Mouse (Mus musculus) forebrain, postnatal 0 days (tissue): ENCODE measurements at regions not wholly inside any gene's neighbourhood (a gene's known extent, or its start where the extent isn't known, plus 50 kb on each side); places are given as distances from the start of the nearest gene placed in this dataset.
A peak's percentile ranks its signal among the peaks of the same experiment; 100 is the strongest.

Experiments used
- ATAC-seq: fragments of 200-750 bp; cut with Nextera tagmentation; 2 replicates; pipeline ENCODE4 v1.8.0; 2017; ENCODE audit warnings: mild to moderate bottlenecking, moderate library complexity
- DNase-seq: peaks from one replicate; pipeline ENCODE4 v3.0.0-alpha.2; 2015
- H3K27ac ChIP-seq: fragments of 300-500 bp; sonication (generic); 2 replicates; pipeline ENCODE4 v1.5.1; 2014; ENCODE audit warnings: low read depth, mild to moderate bottlenecking, antibody characterized with exemption, low read length, moderate library complexity, mixed read lengths
- H3K27me3 ChIP-seq: fragments of 300-500 bp; sonication (generic); 2 replicates; pipeline ENCODE4 v1.6.1; 2014; ENCODE audit warnings: mild to moderate bottlenecking, low read length, mixed read lengths; ENCODE audit not compliant: insufficient read depth
- H3K36me3 ChIP-seq: fragments of 300-500 bp; sonication (generic); 2 replicates; pipeline ENCODE4 v1.6.1; 2014; ENCODE audit warnings: mild to moderate bottlenecking, moderate library complexity; ENCODE audit not compliant: insufficient read depth
- H3K4me1 ChIP-seq: fragments of 300-500 bp; sonication (generic); 2 replicates; pipeline ENCODE4 v1.6.1; 2014; ENCODE audit warnings: antibody characterized with exemption; ENCODE audit not compliant: insufficient read depth
- H3K4me2 ChIP-seq: fragments of 300-500 bp; sonication (generic); 2 replicates; pipeline ENCODE4 v1.6.1; 2014; ENCODE audit warnings: low read depth, mild to moderate bottlenecking, moderate library complexity
- H3K4me3 ChIP-seq: fragments of 300-500 bp; sonication (generic); 2 replicates; pipeline ENCODE4 v1.5.1; 2014; ENCODE audit warnings: low read depth, low read length, mixed read lengths
- H3K9ac ChIP-seq: fragments of 300-500 bp; sonication (generic); 2 replicates; pipeline ENCODE4 v1.6.1; 2014; ENCODE audit warnings: mild to moderate bottlenecking
- H3K9me3 ChIP-seq: fragments of 300-500 bp; sonication (generic); 2 replicates; pipeline ENCODE4 v1.6.1; 2016; ENCODE audit warnings: low read length
- CTCF ChIP-seq: sonication (generic); IDR thresholded peaks from 2 replicates; pipeline ENCODE4 v1.5.1; 2016; ENCODE audit warnings: antibody characterized with exemption, control low read depth, low read depth
- WGBS: fragments of 180-500 bp; shearing (Covaris S2); extraction: QIAGEN DNeasy Blood & Tissue Kit; methylation state at CpG from one replicate; pipeline ENCODE4 v1.1.7; 2014; 5-methylcytosine and 5-hydroxymethylcytosine counted together

- Histone ChIP-seq H3K4me2 (no peak overlapping the region), H3K27me3 (no peaks in the 10 kb centered on the region), H3K4me1 (no peaks in the 10 kb centered on the region), H3K4me3 (no peak overlapping the region), H3K36me3 (no peaks in the 10 kb centered on the region), H3K9ac (no peak overlapping the region), H3K27ac (no peak overlapping the region), H3K9me3 (no peaks in the 10 kb centered on the region)
- peak; percentile 40; the same call in 1 of the 2 replicates for ATAC-seq
- TF ChIP-seq CTCF, result no peak
- DNase-seq, result no peak
These were observed 77.4 kb downstream of the Ccdc71l start for GRCm38 (mm10) chr12:32455913-32456312.

- peak; percentile 8 for DNase-seq
- 58% methylated on average over 4 of the region's 4 CpGs for WGBS
These were observed 78.3 kb downstream of the Ccdc71l start for GRCm38 (mm10) chr12:32456796-32457195.

GRCm38 (mm10) chr12:32458386-32458785, 79.9 kb downstream of the Ccdc71l start:
- no peak for DNase-seq
- Histone ChIP-seq H3K27ac (no peak overlapping the region), H3K4me1 (no peaks in the 10 kb centered on the region), H3K36me3 (no peaks in the 10 kb centered on the region), H3K9ac (no peak overlapping the region), H3K27me3 (no peaks in the 10 kb centered on the region), H3K9me3 (no peaks in the 10 kb centered on the region), H3K4me3 (no peak overlapping the region), H3K4me2 (no peak overlapping the region)
- ATAC-seq, result no peak
- 76% methylated on average over 1 of the region's 1 CpGs for WGBS
- no peak for TF ChIP-seq CTCF

More at GRCm38 (mm10) chr12:32456796-32457195, 78.3 kb downstream of the Ccdc71l start:
- H3K4me3 ChIP-seq, result no peak overlapping the region
- no peak for TF ChIP-seq CTCF
- H3K4me2 ChIP-seq, result no peak overlapping the region
- H3K4me1 ChIP-seq, result no peaks in the 10 kb centered on the region
- no peaks in the 10 kb centered on the region for H3K27me3 ChIP-seq
- no peak overlapping the region for H3K27ac ChIP-seq
- H3K9ac ChIP-seq, result no peak overlapping the region
- no peaks in the 10 kb centered on the region for H3K36me3 ChIP-seq
- H3K9me3 ChIP-seq, result no peaks in the 10 kb centered on the region
- no peak for ATAC-seq

- Histone ChIP-seq H3K4me2 (no peak overlapping the region), H3K9ac (no peak overlapping the region), H3K27ac (no peak overlapping the region), H3K27me3 (no peaks in the 10 kb centered on the region), H3K4me1 (no peaks in the 10 kb centered on the region), H3K9me3 (no peaks in the 10 kb centered on the region), H3K4me3 (no peak overlapping the region), H3K36me3 (no peaks in the 10 kb centered on the region)
- TF ChIP-seq CTCF, result no peak
- DNase-seq (no peak), ATAC-seq (no peak)
- WGBS, result 50% methylated on average over 4 of the region's 4 CpGs
These were observed 82.0 kb downstream of the Ccdc71l start for GRCm38 (mm10) chr12:32460330-32460998.

DNA sequence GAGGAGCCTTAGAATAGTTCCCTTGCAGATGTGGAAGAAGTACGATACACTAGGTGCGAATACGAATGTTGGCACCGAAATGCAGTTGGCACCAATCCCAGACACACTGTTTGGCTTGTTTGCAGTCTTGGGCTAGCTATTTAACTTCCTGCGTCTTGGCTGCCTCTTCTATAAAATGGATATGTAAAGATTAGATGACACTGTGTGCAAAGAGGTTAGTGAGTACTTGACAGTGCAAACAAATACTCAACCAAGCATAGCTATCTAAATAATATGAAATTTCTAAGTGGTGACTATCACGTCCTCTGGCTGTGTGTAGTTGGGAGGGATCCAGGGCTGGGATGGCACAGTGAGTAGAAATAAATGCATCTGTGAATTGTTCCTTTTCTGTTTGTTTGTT, 86.9 kb downstream of the Ccdc71l start:
- Histone ChIP-seq H3K4me2 (no peak overlapping the region), H3K9me3 (no peaks in the 10 kb centered on the region), H3K9ac (no peak overlapping the region), H3K27me3 (no peaks in the 10 kb centered on the region), H3K36me3 (no peaks in the 10 kb centered on the region), H3K27ac (no peak overlapping the region), H3K4me3 (no peak overlapping the region), H3K4me1 (no peaks in the 10 kb centered on the region)
- no peak for TF ChIP-seq CTCF
- DNase-seq (peak; percentile 54), ATAC-seq (peak; percentile 42; the same call in 1 of the 2 replicates)
- WGBS, result 33% methylated on average over 6 of the region's 6 CpGs

- DNase-seq (no peak), ATAC-seq (no peak)
- no peaks in the 10 kb centered on the region for H3K36me3 ChIP-seq
- TF ChIP-seq CTCF, result no peak
- H3K27me3 ChIP-seq, result no peaks in the 10 kb centered on the region
- H3K4me2 ChIP-seq, result no peak overlapping the region
- no peaks in the 10 kb centered on the region for H3K9me3 ChIP-seq
- no peaks in the 10 kb centered on the region for H3K4me1 ChIP-seq
- H3K27ac ChIP-seq, result no peak overlapping the region
- 89% methylated on average over 4 of the region's 4 CpGs for WGBS
- H3K4me3 ChIP-seq, result no peak overlapping the region
- H3K9ac ChIP-seq, result no peak overlapping the region
These were observed 91.4 kb downstream of the Ccdc71l start for GRCm38 (mm10) chr12:32469863-32470262.

GRCm38 (mm10) chr12:32479451-32479850, 100.9 kb downstream of the Ccdc71l start:
- TF ChIP-seq CTCF, result no peak
- Histone ChIP-seq H3K4me3 (no peak overlapping the region), H3K4me1 (no peaks in the 10 kb centered on the region), H3K9ac (no peak overlapping the region), H3K4me2 (no peak overlapping the region), H3K27ac (no peak overlapping the region), H3K9me3 (no peaks in the 10 kb centered on the region), H3K27me3 (no peaks in the 10 kb centered on the region), H3K36me3 (no peaks in the 10 kb centered on the region)
- DNase-seq (no peak), ATAC-seq (no peak)
- WGBS, result 89% methylated on average over 3 of the region's 3 CpGs

DNA sequence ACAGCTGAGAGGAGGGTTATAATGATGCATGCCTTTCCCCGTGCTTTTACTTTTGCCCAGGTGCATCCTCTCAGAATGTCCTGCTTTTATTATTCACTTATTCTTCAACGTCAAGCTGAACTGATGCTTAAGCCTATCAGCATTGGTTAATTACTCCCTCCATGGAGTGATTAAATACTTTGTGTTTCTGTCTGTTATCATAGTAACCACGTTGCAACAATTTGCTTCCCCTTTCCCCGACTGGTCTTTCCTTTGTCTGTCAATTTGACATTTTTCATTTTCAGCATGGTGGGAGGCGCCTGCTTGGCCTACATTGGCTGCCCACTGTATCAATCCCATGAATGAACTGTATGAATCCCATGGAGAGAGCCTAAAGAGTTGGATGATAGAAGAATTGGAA, 101.8 kb downstream of the Ccdc71l start:
- H3K27me3 ChIP-seq, result no peaks in the 10 kb centered on the region
- no peak overlapping the region for H3K4me2 ChIP-seq
- no peaks in the 10 kb centered on the region for H3K9me3 ChIP-seq
- no peak for DNase-seq
- H3K27ac ChIP-seq, result no peak overlapping the region
- no peak overlapping the region for H3K4me3 ChIP-seq
- no peaks in the 10 kb centered on the region for H3K4me1 ChIP-seq
- no peaks in the 10 kb centered on the region for H3K36me3 ChIP-seq
- no peak for TF ChIP-seq CTCF
- WGBS, result 65% methylated on average over 5 of the region's 5 CpGs
- H3K9ac ChIP-seq, result no peak overlapping the region
- ATAC-seq, result no peak
